Mouse (Mus musculus): ENCODE results near the gene Ephb2.

Ephb2 gene

GRCm38 (mm10) chr4:136835621-136836386, at the start of gene Ephb2:
Ephb2 (minus strand) TSS chr4:136835988.
- peak; percentile 55 to 75 for DNase-seq (ENCODE audit: low read depth in 2 of 2, low spot score in 2 of 2)

DNA sequence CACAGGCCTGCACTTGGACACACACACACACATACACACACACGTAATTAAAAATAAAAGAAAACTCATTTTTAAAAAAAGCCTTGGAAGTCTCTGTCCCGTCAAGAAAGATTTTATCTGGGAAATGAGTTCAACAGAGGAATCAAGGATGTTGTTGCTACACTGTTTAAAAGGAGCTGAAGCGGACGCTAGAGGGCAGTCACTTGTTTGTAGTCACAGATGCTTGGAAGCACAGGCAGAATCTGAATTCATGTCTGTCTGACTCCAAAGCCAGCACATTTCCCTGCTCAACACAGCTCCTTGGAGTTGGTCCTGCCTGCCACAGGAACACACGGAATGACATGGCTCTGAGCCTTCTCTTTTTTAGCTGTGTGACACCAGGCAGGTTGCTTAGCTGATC, 42.8 kb upstream of the Ephb2 start:
- DNase-seq (ENCODE audit: low read depth in 2 of 2, low spot score in 2 of 2) = no peak

DNA sequence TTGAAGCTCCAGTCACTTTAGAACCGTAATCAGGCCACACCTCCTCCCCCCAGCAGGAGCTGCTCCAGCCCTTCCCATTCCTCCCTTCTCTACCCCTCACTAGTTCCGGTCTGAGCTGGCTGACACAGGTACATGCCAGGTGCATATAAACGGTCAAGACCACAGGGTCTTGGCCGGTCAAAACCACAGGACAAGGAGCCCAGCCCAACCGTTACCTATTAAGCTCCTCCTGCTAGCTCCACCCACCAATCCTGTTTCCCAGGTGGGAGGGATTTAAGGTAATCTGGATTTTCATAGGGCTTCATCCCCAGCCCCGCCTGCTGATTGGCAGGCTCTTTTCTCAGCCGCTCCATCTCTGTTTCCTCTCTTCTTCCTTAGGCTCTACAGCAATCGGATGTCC, 42.4 kb upstream of the Ephb2 start:
- no peak for DNase-seq (ENCODE audit: low read depth in 2 of 2, low spot score in 2 of 2)

DNA sequence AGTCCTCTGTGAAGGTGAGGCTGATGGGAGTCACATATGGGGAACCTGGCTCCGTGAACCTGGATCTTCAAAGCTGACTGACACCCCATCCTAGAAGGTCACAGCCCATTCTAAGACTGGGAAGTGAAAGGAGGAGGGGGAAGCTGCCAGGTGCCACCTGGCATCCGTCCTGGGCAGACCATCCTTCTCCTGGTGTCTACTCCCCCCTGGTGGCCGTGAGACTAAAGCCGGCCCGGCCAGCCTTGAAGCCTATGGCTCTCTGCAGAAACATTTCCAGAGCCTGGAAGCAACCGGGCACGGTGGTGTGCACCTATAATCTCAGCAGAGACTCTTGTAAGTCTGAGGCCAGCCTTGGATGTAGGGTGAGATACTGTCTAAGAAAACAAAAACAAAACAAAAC, 41.2 kb upstream of the Ephb2 start:
- peak in 1 of 2 experiments; percentile 6 for DNase-seq (ENCODE audit: low read depth in 2 of 2, low spot score in 2 of 2)

DNA sequence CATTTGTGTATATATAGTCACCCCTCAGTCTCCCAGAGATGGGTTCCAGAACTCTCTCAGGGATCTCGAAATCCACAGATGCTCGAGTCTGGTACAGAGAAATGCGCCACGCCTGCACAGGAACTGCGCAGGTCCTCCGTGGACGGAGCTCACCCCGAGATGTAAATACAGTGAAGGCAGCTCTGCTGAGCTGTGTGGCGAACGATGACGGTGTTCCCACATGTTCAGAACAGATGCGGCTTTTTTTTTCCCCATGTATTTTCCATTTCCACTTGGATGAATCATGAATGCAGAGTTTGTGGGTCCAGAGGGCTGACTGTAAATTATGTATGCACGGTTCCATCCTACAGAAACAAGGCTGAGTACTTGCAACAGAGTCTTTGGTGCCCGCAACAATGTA, 39.2 kb upstream of the Ephb2 start:
- no peak for DNase-seq (ENCODE audit: low read depth in 2 of 2, low spot score in 2 of 2)

DNA sequence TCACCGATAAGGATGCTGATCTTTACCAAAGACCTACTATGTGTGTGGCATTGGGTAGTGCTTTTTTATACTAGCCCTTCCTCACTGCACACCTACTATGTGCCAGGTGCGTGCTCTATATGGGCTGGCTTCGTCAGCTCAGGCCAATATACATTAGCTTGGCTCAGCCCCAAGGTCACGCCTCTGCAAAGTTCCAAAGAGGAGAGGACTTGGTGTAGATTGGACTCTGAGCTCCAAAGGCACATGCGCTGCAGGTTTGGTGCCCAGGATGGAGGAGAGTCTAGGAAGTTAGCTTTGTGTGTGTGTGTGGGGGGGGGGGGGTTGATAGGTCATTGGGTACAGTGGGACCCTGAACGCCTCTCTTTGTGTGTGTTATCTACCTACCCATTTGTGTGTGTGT, 32.6 kb upstream of the Ephb2 start:
- no peak for DNase-seq (ENCODE audit: low read depth in 2 of 2, low spot score in 2 of 2)

- no peak for DNase-seq (ENCODE audit: low read depth in 2 of 2, low spot score in 2 of 2)
These were observed 32.0 kb upstream of the Ephb2 start for GRCm38 (mm10) chr4:136867690-136868345.

GRCm38 (mm10) chr4:136865531-136865930, 29.7 kb upstream of the Ephb2 start:
- no peak for DNase-seq (ENCODE audit: low read depth in 2 of 2, low spot score in 2 of 2)

GRCm38 (mm10) chr4:136864751-136865470, 29.1 kb upstream of the Ephb2 start:
- no peak for DNase-seq (ENCODE audit: low read depth in 2 of 2, low spot score in 2 of 2)

DNA sequence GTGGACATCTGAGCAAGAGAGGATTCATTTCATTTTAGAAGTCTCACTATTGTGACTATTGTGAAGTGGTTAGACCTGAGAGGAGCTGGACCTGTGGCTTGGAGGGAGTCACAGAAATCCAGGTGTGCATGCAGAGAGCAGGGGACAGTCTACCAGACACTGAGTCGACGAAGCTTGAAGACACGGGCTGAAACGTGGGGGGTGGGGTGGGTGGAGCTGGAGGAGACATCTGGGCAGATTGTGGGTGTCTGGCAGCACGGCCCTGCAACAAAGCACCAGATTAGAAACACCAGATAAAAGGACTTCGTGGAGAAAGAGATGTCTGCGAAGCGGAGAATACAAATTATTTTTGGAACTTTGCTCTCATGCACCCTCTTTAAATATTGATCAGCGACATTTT, 27.7 kb upstream of the Ephb2 start:
- no peak for DNase-seq (ENCODE audit: low read depth in 2 of 2, low spot score in 2 of 2)

DNA sequence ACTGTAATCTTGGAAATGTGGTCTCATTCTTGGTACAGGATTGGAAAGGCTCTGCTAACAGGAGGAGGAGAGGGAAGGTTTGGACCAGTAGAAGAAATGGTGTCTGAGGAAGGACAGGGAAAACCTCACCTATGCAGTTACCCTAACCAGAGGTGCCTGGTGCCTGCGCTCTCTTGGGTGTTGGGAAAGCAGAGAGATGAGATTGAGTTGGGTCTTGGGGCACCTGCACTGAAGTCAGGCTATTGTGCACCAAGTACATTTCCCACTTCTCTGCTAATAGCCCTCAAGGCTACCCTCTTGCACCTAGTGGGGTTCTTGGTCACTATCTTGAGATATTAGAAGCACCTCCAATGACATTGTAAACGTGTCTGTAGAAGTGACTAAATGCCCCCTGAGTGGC, 26.6 kb upstream of the Ephb2 start:
- no peak for DNase-seq (ENCODE audit: low read depth in 2 of 2, low spot score in 2 of 2)

DNA sequence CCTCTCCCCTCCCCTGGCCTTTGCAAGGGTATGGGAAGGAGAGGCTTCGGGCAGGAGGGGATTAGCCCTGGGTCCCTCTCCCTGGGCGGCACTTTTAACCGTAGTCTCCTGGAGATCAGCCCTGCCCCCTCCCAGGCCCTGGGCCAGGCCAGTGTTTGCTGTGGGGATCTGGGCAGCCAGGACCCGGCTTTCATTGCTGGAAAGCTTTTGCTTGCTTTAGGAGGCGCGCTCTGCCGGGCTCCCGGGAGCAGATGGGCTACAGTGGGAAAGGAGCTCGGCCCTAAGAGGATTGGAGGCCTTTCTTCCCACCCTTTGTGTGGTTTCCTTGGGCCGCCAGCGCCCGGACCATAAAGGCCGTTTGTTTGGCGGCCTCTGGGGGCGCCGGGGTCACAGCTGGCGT, 26.0 kb upstream of the Ephb2 start:
- DNase-seq (ENCODE audit: low read depth in 2 of 2, low spot score in 2 of 2) = no peak

DNA sequence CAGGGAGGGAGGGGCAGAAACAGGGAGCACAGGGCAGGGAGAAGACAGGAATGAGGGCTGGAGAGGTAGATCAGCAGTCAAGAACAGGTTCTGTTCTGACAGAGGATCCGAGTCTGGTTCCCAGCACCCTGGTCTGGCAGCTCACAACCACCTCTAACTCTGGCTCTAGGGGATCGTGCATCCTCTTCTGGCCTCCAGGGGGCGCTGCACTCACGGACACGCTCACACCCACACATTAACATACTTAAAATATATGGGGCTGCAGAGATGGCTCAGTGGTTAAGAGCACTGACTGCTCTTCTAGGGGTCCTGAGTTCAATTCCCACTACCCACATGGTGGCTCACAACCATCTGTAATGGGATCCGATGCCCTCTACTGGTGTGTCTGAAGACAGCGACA, 24.2 kb upstream of the Ephb2 start:
- no peak for DNase-seq (ENCODE audit: low read depth in 2 of 2, low spot score in 2 of 2)

GRCm38 (mm10) chr4:136855081-136855480, 19.3 kb upstream of the Ephb2 start:
- DNase-seq (ENCODE audit: low read depth in 2 of 2, low spot score in 2 of 2) = no peak

DNA sequence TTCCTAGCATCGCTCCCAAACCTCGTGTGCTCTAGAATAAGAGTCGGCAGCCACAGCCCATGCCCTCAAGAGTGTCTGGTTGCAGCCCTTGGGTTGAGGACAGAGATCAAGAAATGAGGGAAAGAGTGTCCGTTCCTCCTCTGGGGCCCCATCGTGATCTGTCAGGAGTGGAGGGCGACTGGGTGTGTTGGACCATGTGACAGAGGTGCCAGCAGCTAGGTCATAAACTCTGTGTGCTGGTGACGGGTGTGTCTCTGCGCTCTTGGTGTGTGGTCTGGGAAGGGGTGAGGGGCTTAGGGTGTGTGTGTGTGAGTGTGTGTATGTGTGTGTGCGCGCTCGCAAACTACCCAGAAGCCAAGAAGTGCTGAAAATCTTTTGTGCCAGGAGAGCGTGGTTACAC, 17.2 kb upstream of the Ephb2 start:
- no peak for DNase-seq (ENCODE audit: low read depth in 2 of 2, low spot score in 2 of 2)

DNA sequence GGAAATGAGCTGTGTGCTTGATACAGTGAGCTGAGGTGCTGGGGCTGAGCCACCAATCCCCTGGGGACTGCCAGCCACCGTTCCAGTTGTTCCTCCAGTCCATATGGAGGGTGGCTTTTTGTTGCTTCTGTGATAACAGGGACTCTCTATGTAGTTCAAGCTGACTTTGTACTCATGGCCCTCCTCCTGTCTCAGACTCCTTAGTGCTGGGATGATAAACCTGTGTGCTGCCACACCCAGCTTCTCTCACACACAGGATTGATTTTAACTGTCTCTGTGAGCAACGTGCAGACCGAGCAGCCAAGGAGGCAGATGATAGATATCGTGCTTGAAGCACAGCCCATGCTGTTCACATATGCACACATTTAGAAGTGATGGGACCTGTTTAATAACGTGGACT, 16.3 kb upstream of the Ephb2 start:
- no peak for DNase-seq (ENCODE audit: low read depth in 2 of 2, low spot score in 2 of 2)

DNA sequence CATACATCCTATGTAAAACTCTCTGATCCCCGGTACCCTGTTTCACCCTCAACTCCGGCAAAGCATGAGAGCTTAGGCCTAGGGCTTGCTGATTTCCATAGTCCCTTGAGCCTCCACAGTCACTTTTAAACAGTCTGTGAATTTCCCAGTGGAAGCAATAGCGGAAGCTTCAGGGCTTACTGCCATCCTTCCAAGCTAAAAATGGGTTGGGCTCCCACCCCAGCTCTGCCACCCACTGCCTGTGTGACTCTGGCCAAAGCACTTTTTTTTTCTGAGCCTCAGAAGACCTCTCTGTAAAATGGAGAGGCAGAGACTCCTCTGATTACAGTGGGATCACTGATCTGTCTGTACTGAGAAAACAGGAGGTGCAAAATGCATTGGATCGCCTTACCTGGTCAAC, 12.8 kb upstream of the Ephb2 start:
- no peak for DNase-seq (ENCODE audit: low read depth in 2 of 2, low spot score in 2 of 2)

- no peak for DNase-seq (ENCODE audit: low read depth in 2 of 2, low spot score in 2 of 2)
These were observed 11.4 kb upstream of the Ephb2 start for GRCm38 (mm10) chr4:136847166-136847565.

GRCm38 (mm10) chr4:136842802-136843201, 7.0 kb upstream of the Ephb2 start:
- DNase-seq (ENCODE audit: low read depth in 2 of 2, low spot score in 2 of 2) = no peak

DNA sequence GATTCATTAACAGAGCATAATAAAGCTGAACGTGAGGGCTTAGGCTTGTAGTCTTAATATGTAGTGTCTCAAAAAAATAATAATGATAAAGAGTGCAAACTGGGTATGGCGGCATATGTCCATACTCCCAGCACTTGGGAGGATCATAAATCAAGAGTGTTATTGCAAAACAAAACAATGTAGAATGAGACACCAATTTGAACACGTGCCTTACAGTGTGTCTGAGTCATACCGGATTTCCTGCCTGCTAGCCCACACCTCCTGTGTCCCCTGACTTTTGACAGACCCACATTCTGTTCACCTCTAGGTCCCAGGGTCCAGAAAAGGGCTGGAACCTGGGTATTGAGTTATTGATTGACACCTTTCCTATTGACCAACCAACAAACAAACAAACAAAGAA, 6.2 kb upstream of the Ephb2 start:
- no peak for DNase-seq (ENCODE audit: low read depth in 2 of 2, low spot score in 2 of 2)

DNA sequence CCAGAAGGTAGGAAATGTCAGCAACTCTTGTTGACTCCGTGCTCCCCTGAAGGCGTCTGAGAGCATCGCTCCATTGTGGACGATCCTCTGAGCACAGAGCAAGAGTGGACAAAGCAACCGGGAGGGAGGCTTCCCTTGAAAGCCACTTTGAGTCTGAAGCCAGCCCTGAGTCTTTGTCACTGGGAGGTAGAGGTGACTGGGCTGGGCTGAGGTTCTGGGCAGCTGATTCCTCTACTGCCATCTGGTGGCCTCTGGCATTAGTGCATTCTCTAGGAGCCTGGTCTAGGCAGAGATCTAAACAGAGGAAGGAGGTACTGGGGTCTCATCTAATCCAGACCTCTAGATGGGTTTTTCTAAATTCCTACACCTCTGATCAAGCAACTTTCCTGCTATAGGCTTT, 5.3 kb upstream of the Ephb2 start:
- peak; percentile 68 to 76 for DNase-seq (ENCODE audit: low read depth in 2 of 2, low spot score in 2 of 2)

DNA sequence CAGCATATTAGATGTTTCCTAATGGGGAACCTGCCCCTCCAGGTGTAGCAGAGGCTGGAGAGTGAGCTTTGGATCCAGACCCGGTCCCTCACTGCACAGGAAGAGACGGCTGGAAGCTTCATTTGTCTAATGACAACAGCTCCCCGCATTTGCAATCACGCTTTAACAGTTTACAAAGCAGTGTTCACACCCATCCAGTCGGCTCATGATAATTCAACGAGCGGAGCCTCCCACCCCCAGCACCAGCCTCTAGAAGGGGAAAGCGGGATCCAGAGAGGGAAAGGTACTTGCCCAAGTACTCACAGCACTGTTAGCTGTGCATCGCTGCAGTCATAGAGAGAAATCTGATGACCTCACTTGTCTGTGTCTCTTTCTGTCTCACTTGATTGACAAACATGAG, 2.7 kb upstream of the Ephb2 start:
- no peak for DNase-seq (ENCODE audit: low read depth in 2 of 2, low spot score in 2 of 2)
